ENCODE assay signal across 8 mouse cellular contexts in genomic region chr10:117746297-117746883, GRCm38 (mm10). TPM values are rescaled to one million over a fixed set of nuclear protein-coding genes. Genes with fewer than 3 reads are reported as not detected.
A peak's percentile ranks its signal among the peaks of the same experiment; 100 is the strongest.
DNase-seq lines count a peak whose midpoint lies in the region; ATAC-seq and TF ChIP-seq lines count a peak whose summit lies in the region.

Slc35e3 (minus strand) TSS chr10:117746365.

- no peaks in the 10 kb centered on the region for H3K4me1 ChIP-seq in ES-Bruce4 (ENCODE audit: control insufficient read depth, insufficient read depth, low read length)
- H3K4me1 ChIP-seq in forebrain, embryonic 13.5 days: peaks cover 23% of the 10 kb centered on the region
- peaks cover 20% of the 10 kb centered on the region for H3K4me1 ChIP-seq in liver, embryonic 15.5 days (replicated peaks)
- H3K4me1 ChIP-seq in neural tube, embryonic 11.5 days (ENCODE audit: control insufficient read depth, insufficient read depth, low read length): no peaks in the 10 kb centered on the region
- 0 out of 2 replicates have a peak, but pooled peaks cover 6% of the 10 kb centered on the region for H3K4me1 ChIP-seq in stomach, embryonic 16.5 days (ENCODE audit: control insufficient read depth, insufficient read depth, low read length)

- H3K36me3 ChIP-seq in ES-Bruce4 (ENCODE audit: control insufficient read depth, insufficient read depth, low read length, poor library complexity, severe bottlenecking): peaks cover 24% of the 10 kb centered on the region
- peaks cover 25% of the 10 kb centered on the region for H3K36me3 ChIP-seq in forebrain, embryonic 13.5 days (ENCODE audit: poor library complexity, severe bottlenecking)
- peaks cover 31% of the 10 kb centered on the region for H3K36me3 ChIP-seq in liver, embryonic 15.5 days (replicated peaks)
- H3K36me3 ChIP-seq in neural tube, embryonic 11.5 days (ENCODE audit: control insufficient read depth, insufficient read depth, low read length): peaks cover 7% of the 10 kb centered on the region
- peaks cover 17% of the 10 kb centered on the region for H3K36me3 ChIP-seq in stomach, embryonic 16.5 days (ENCODE audit: control insufficient read depth, insufficient read depth, low read length)

- H3K27me3 ChIP-seq in ES-Bruce4 (ENCODE audit: control insufficient read depth, insufficient read depth, low read length, poor library complexity, severe bottlenecking): no peaks in the 10 kb centered on the region
- no peaks in the 10 kb centered on the region for H3K27me3 ChIP-seq in forebrain, embryonic 13.5 days
- peaks cover 4% of the 10 kb centered on the region; the same call in 1 of the 2 replicates for H3K27me3 ChIP-seq in liver, embryonic 15.5 days
- H3K27me3 ChIP-seq in neural tube, embryonic 11.5 days (ENCODE audit: control insufficient read depth, insufficient read depth, low read length): no peaks in the 10 kb centered on the region
- no peaks in the 10 kb centered on the region for H3K27me3 ChIP-seq in stomach, embryonic 16.5 days (ENCODE audit: control insufficient read depth, insufficient read depth, low read length)

- DNase-seq in heart, postnatal 10 days: peak; percentile 97 to 98
- peak; percentile 97 for DNase-seq in kidney, postnatal 4 days
- DNase-seq in neural tube, embryonic 11.5 days (ENCODE audit: low spot score): peak; percentile 95

- H3K9ac ChIP-seq in ES-Bruce4 (ENCODE audit: low read depth, poor library complexity, severe bottlenecking): peak within 1 kb of the TSS; percentile 80
- peak within 1 kb of the TSS; percentile 78 for H3K9ac ChIP-seq in forebrain, embryonic 13.5 days
- peak within 1 kb of the TSS; percentile 49; the same call in 1 of the 2 replicates for H3K9ac ChIP-seq in liver, embryonic 15.5 days
- peak within 1 kb of the TSS; percentile 44 for H3K9ac ChIP-seq in neural tube, embryonic 11.5 days (ENCODE audit: low read length)
- peak within 1 kb of the TSS; percentile 60 for H3K9ac ChIP-seq in stomach, embryonic 16.5 days (ENCODE audit: low read length)

- peaks cover 24% of the 10 kb centered on the region for H3K9me3 ChIP-seq in ES-Bruce4 (replicated peaks; ENCODE audit: control insufficient read depth, insufficient read depth, low read length, poor library complexity, severe bottlenecking)
- no peaks in the 10 kb centered on the region for H3K9me3 ChIP-seq in forebrain, embryonic 13.5 days (replicated peaks)
- H3K9me3 ChIP-seq in liver, embryonic 15.5 days (replicated peaks): no peaks in the 10 kb centered on the region
- no peaks in the 10 kb centered on the region for H3K9me3 ChIP-seq in neural tube, embryonic 11.5 days (ENCODE audit: control insufficient read depth, low read length)
- 0 out of 2 replicates have a peak, but pooled peaks cover 4% of the 10 kb centered on the region for H3K9me3 ChIP-seq in stomach, embryonic 16.5 days (replicated peaks; ENCODE audit: control insufficient read depth, low read length)

- TF ChIP-seq CTCF in ES-Bruce4 (IDR thresholded peaks at IDR 0.05; ENCODE audit: low read depth, low read length): no peak

- ATAC-seq in cerebellum, adult (ENCODE audit: insufficient number of reproducible peaks, low FRiP score, low TSS enrichment): peak; percentile 95
- peak; percentile 98 for ATAC-seq in forebrain, embryonic 13.5 days
- peak; percentile 97 for ATAC-seq in liver, embryonic 15.5 days (ENCODE audit: insufficient read depth)
- ATAC-seq in neural tube, embryonic 11.5 days (ENCODE audit: insufficient read depth, low FRiP score, low TSS enrichment): peak; percentile 94
- peak; percentile 96 for ATAC-seq in stomach, embryonic 16.5 days (ENCODE audit: insufficient read depth, low FRiP score)

- no peak within 1 kb of the TSS; the same call in 1 of the 2 replicates for H3K27ac ChIP-seq in ES-Bruce4 (ENCODE audit: insufficient read depth, low read length)
- no peak within 1 kb of the TSS for H3K27ac ChIP-seq in forebrain, embryonic 13.5 days
- H3K27ac ChIP-seq in liver, embryonic 15.5 days (replicated peaks): peak within 1 kb of the TSS; percentile 64
- no peak within 1 kb of the TSS for H3K27ac ChIP-seq in neural tube, embryonic 11.5 days (ENCODE audit: low read depth, low read length)
- peak within 1 kb of the TSS; percentile 67 for H3K27ac ChIP-seq in stomach, embryonic 16.5 days (ENCODE audit: low read length)

- H3K4me2 ChIP-seq in forebrain, embryonic 13.5 days: peak within 1 kb of the TSS; percentile 79
- peak within 1 kb of the TSS; percentile 83 for H3K4me2 ChIP-seq in liver, embryonic 15.5 days
- peak within 1 kb of the TSS; percentile 53 for H3K4me2 ChIP-seq in neural tube, embryonic 11.5 days (ENCODE audit: low read depth)
- H3K4me2 ChIP-seq in stomach, embryonic 16.5 days (ENCODE audit: low read depth, low read length): peak within 1 kb of the TSS; percentile 63

- 15% methylated on average over 45 of the region's 46 CpGs for WGBS in forebrain, embryonic 13.5 days
- WGBS in liver, embryonic 15.5 days (ENCODE audit: insufficient replicate concordance): 12% methylated on average over 46 of the region's 46 CpGs
- WGBS in neural tube, embryonic 11.5 days: 14% methylated on average over 46 of the region's 46 CpGs
- 14% methylated on average over 43 of the region's 46 CpGs for WGBS in stomach, embryonic 16.5 days

- peak; percentile 26 for TF ChIP-seq POLR2A in ES-Bruce4 (IDR thresholded peaks at IDR 0.05; ENCODE audit: insufficient read depth, low read length)

- peak within 1 kb of the TSS; percentile 96 for H3K4me3 ChIP-seq in ES-Bruce4 (ENCODE audit: low read depth, low read length)
- H3K4me3 ChIP-seq in forebrain, embryonic 13.5 days: peak within 1 kb of the TSS; percentile 62
- H3K4me3 ChIP-seq in liver, embryonic 15.5 days (replicated peaks): peak within 1 kb of the TSS; percentile 55
- H3K4me3 ChIP-seq in neural tube, embryonic 11.5 days (ENCODE audit: low read depth, low read length): peak within 1 kb of the TSS; percentile 43
- peak within 1 kb of the TSS; percentile 50 for H3K4me3 ChIP-seq in stomach, embryonic 16.5 days (replicated peaks; ENCODE audit: low read length)

- intact Hi-C loops in heart, postnatal 10 days (cut with DNase I): no loop called here

- TF ChIP-seq EP300 in ES-Bruce4 (IDR thresholded peaks at IDR 0.05; ENCODE audit: insufficient read depth, low read depth, low read length): no peak

RNA-seq across cellular contexts. Expression of gene Slc35e3, which starts in this region (rescaled TPM):
- 19.7 and 25.0 TPM in 2 replicates for polyA plus RNA-seq in ES-Bruce4 (2011; ENCODE audit: insufficient read depth, insufficient read length, low read depth, missing spikeins)
- polyA plus RNA-seq in forebrain, embryonic 13.5 days (2015; fragmentation: Nextera tagmentation; extraction: Ambion mirVana): 25.5 and 26.2 TPM in 2 replicates
- 1 to 10 TPM; 7.4 to 8.5 TPM for total RNA-seq in heart, postnatal 10 days (2021)
- polyA plus RNA-seq in liver, embryonic 15.5 days (2015; fragmentation: Nextera tagmentation; extraction: Ambion mirVana): 2.3 and 3.0 TPM in 2 replicates
- polyA plus RNA-seq in neural tube, embryonic 11.5 days (2014; fragmentation: Nextera tagmentation; extraction: Ambion mirVana): 20.3 and 21.2 TPM in 2 replicates
- 14.2 and 15.1 TPM in 2 replicates for polyA plus RNA-seq in stomach, embryonic 16.5 days (2015; fragmentation: Nextera tagmentation; extraction: Ambion mirVana)

Comparison
In these comparisons a context has a peak if more than half of its experiments do, and no peak if none do; other contexts are left out.
1. H3K27ac ChIP-seq: peak in liver, embryonic 15.5 days (single experiment) and stomach, embryonic 16.5 days (single experiment); none in ES-Bruce4 (single experiment), forebrain, embryonic 13.5 days (single experiment) and neural tube, embryonic 11.5 days (single experiment).
2. H3K4me3 ChIP-seq: peak in every context shown above with its lines; median percentile 96 in ES-Bruce4; 62 in forebrain, embryonic 13.5 days; 55 in liver, embryonic 15.5 days; 50 in stomach, embryonic 16.5 days; 43 in neural tube, embryonic 11.5 days.
3. Peak in every context shown above with its lines, with median percentiles within 50 percentile points of each other: H3K9ac ChIP-seq, ATAC-seq, H3K4me2 ChIP-seq and DNase-seq.